ENCODE assay signal across 9 mouse cellular contexts in the genomic region with DNA sequence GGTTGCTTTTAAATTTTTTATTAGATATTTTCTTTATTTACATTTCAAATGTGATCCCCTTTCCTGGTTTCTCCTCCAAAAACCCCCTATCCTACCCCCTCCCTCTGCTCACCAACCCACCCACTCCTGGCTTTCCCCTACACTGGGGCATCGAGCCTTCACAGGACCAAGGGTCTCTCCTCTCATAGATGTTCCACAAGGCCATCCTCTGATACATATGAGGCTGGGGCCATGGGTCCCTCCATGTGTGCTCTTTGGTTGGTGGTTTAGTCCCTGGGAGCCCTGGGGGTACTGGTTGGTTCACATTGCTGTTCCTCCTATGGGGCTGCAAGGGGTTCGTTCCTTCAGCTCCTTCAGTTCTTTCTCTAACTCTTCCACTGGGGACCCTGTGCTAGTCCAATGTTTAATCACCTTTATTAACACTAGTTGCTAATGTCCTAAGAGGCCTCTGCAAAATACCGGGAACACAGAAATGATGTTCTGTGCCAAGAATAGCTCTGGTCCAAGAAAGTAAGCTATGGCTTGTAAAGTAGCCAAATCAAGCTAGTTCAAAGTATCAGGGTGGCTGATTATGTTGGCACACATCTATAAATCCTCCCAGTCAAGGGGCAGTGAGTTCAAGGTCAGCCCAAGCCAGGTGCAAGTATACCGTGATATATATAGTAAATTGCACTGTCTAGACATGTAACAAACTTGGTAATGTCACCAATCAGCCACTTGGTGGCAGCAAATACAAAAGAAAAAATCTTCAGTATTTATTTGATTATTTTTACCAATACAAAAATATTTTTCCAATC. TPM values are rescaled to one million over a fixed set of nuclear protein-coding genes. Genes with fewer than 3 reads are reported as not detected.
A peak's percentile ranks its signal among the peaks of the same experiment; 100 is the strongest.
DNase-seq lines count a peak whose midpoint lies in the region; ATAC-seq and TF ChIP-seq lines count a peak whose summit lies in the region.
"Had no signal": no experiment of that assay in that cellular context is flagged by ENCODE, and none has a peak within 500 bp of the region (broad histone marks: within the 10 kb centered on the region; RNA-seq: fewer than 3 reads in every experiment).

No protein-coding gene starts in this region.

- 57% methylated on average over 4 of the region's 4 CpGs for WGBS in lung, embryonic 14.5 days
- 53% methylated on average over 4 of the region's 4 CpGs for WGBS in forebrain, embryonic 16.5 days
- 35% methylated on average over 4 of the region's 4 CpGs for WGBS in large intestine, adult 2 months
- WGBS in midbrain, postnatal 0 days, result 56% methylated on average over 4 of the region's 4 CpGs

- H3K9ac ChIP-seq in lung, embryonic 14.5 days, result no peak overlapping the region
- no peak overlapping the region for H3K9ac ChIP-seq in forebrain, embryonic 16.5 days (replicated peaks; ENCODE audit: low read depth, low read length)
- no peak overlapping the region for H3K9ac ChIP-seq in midbrain, postnatal 0 days (replicated peaks; ENCODE audit: low read length, poor library complexity, severe bottlenecking)

- ATAC-seq in lung, embryonic 14.5 days (ENCODE audit: insufficient read depth), result peak; percentile 91
- ATAC-seq in forebrain, embryonic 16.5 days, result peak; percentile 86
- peak; percentile 78; the same call in 1 of the 2 replicates for ATAC-seq in midbrain, postnatal 0 days (ENCODE audit: low FRiP score)

- peak; percentile 9 for DNase-seq in adrenal gland, adult 8-10 months
- no peak for DNase-seq in adrenal gland, adult 18-20 months (ENCODE audit: low spot score in 2 of 2)
- peak; percentile 82 for DNase-seq in lung, embryonic 14.5 days
- no peak for DNase-seq in lung, postnatal 4 days
- DNase-seq in large intestine, adult 2 months (ENCODE audit: low read depth, low spot score), result peak; percentile 37
- DNase-seq in midbrain, postnatal 0 days (ENCODE audit: low spot score), result peak; percentile 70
- DNase-seq in Muller cell, postnatal 12 days (ENCODE audit: inconsistent ontology term), result no peak

- no peaks in the 10 kb centered on the region for H3K36me3 ChIP-seq in lung, embryonic 14.5 days (ENCODE audit: insufficient read depth)
- H3K36me3 ChIP-seq in forebrain, embryonic 16.5 days (ENCODE audit: control insufficient read depth, insufficient read depth), result no peaks in the 10 kb centered on the region
- H3K36me3 ChIP-seq in midbrain, postnatal 0 days (ENCODE audit: insufficient read depth, low read length), result no peaks in the 10 kb centered on the region

- H3K4me3 ChIP-seq in lung, embryonic 14.5 days (ENCODE audit: low read depth, low read length), result no peak overlapping the region
- H3K4me3 ChIP-seq in forebrain, embryonic 16.5 days (replicated peaks; ENCODE audit: low read length), result no peak overlapping the region
- H3K4me3 ChIP-seq in midbrain, postnatal 0 days (ENCODE audit: low read depth, low read length), result no peak overlapping the region
- H3K4me3 ChIP-seq: erythroblast, embryonic 14.5 days had no signal

- no peaks in the 10 kb centered on the region for H3K27me3 ChIP-seq in lung, embryonic 14.5 days (ENCODE audit: insufficient read depth, low read length)
- H3K27me3 ChIP-seq in forebrain, embryonic 16.5 days (replicated peaks; ENCODE audit: control insufficient read depth, insufficient read depth, low read length), result no peaks in the 10 kb centered on the region
- H3K27me3 ChIP-seq in midbrain, postnatal 0 days (ENCODE audit: insufficient read depth, low read length), result no peaks in the 10 kb centered on the region

- no peak overlapping the region for H3K4me2 ChIP-seq in lung, embryonic 14.5 days
- H3K4me2 ChIP-seq in forebrain, embryonic 16.5 days (ENCODE audit: low read length), result no peak overlapping the region
- H3K4me2 ChIP-seq in midbrain, postnatal 0 days (ENCODE audit: low read depth, low read length, poor library complexity, severe bottlenecking), result no peak overlapping the region

- no peaks in the 10 kb centered on the region for H3K4me1 ChIP-seq in lung, embryonic 14.5 days (ENCODE audit: insufficient read depth)
- H3K4me1 ChIP-seq in forebrain, embryonic 16.5 days (replicated peaks; ENCODE audit: control insufficient read depth, insufficient read depth, low read length), result peaks cover 7% of the 10 kb centered on the region
- H3K4me1 ChIP-seq in midbrain, postnatal 0 days (ENCODE audit: insufficient read depth, low read length), result no peaks in the 10 kb centered on the region

- peak; percentile 56 for TF ChIP-seq CTCF in lung, embryonic 14.5 days (IDR thresholded peaks at IDR 0.05; ENCODE audit: low read depth)
- TF ChIP-seq CTCF in midbrain, postnatal 0 days (IDR thresholded peaks at IDR 0.05), result peak; percentile 74

- H3K9me3 ChIP-seq in lung, embryonic 14.5 days (ENCODE audit: low read depth, low read length), result no peaks in the 10 kb centered on the region
- H3K9me3 ChIP-seq in forebrain, embryonic 16.5 days (ENCODE audit: control insufficient read depth, low read length), result no peaks in the 10 kb centered on the region
- no peaks in the 10 kb centered on the region for H3K9me3 ChIP-seq in midbrain, postnatal 0 days (ENCODE audit: low read length)

- H3K27ac ChIP-seq in lung, embryonic 14.5 days (ENCODE audit: low read depth), result no peak overlapping the region
- no peak overlapping the region for H3K27ac ChIP-seq in forebrain, embryonic 16.5 days (ENCODE audit: low read length)
- no peak overlapping the region for H3K27ac ChIP-seq in midbrain, postnatal 0 days (ENCODE audit: low read depth, low read length)

RNA-seq across cellular contexts. Expression of a gene that starts 36.3 kb away (rescaled TPM):
- 10 to 100 TPM; 18.5 to 30.1 (median 22.4) TPM for total RNA-seq in adrenal gland, adult 8-10 months (2022)
- 10 to 100 TPM; 14.3 to 15.4 TPM for total RNA-seq in adrenal gland, adult 18-20 months (2021)
- polyA plus RNA-seq in lung, embryonic 14.5 days (2014; fragmentation: Nextera tagmentation; extraction: Ambion mirVana), result 11.7 and 12.6 TPM in 2 replicates
- 12.2 and 12.4 TPM in 2 replicates for polyA plus RNA-seq in forebrain, embryonic 16.5 days (2015; fragmentation: Nextera tagmentation; extraction: Ambion mirVana)
- polyA plus RNA-seq in large intestine, adult 2 months (2012; rRNA removed), result 4.5 and 7.3 TPM in 2 replicates
- total RNA-seq in midbrain, postnatal 0 days (2014; rRNA removed), result 28.0 and 33.7 TPM in 2 replicates
- polyA plus RNA-seq in midbrain, postnatal 0 days (2015; fragmentation: Nextera tagmentation; extraction: Ambion mirVana), result 6.9 and 7.3 TPM in 2 replicates

Comparison
In these comparisons a context has a peak if more than half of its experiments do, and no peak if none do; other contexts are left out.
1. DNase-seq: peak in adrenal gland, adult 8-10 months (single experiment), lung, embryonic 14.5 days (single experiment), large intestine, adult 2 months (single experiment) and midbrain, postnatal 0 days (single experiment); none in adrenal gland, adult 18-20 months (0 of 2), lung, postnatal 4 days (0 of 2) and Muller cell, postnatal 12 days (single experiment).
2. Peak in every context shown above with its lines, with median percentiles within 50 percentile points of each other: ATAC-seq.